Mouse (Mus musculus): ENCODE measurements around the gene Itprid2.

DNA sequence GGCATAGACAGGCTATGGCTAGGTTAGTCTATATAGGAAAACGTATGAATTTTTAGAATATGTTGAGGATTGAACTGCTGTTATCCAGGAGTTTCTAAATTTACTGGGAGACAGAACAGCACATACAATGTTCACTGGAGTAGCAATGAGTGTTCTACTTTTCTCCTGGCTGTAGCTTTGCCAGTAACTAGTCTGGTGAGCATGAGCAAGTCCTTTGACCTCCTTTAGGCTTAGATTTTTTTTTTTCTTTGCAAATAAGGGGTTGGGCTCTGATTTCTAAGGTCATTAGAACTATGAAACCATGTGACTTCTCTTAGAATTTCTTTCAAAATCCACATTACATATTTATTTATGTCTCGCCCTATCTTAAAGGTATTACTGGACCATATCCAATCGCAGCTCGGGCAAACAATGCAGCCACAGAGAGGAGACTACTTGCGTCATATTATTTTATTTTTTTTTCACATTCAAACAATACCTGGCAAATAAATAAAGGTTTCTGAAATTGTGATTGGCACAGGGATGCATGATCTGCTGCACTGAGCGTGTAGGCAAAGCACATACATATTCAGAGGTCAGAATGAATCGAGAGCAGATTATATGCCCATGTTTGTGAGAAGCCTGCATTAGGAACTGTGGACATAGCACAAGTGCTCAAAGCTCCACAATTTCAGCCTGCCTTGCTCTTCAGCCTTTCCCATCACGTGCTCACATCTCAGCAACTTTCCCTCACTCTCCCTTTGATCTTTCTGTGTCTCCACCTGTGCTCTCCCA lies 26.7 kb upstream of the Itprid2 start:
- TF ChIP-seq CTCF (IDR thresholded peaks at IDR 0.05; ENCODE audit: borderline replicate concordance, insufficient read depth, low read depth, low read length) (no peak), POLR2A (IDR thresholded peaks at IDR 0.05; ENCODE audit: borderline replicate concordance, insufficient read depth, low read length) (no peak)
